Mouse (Mus musculus) CH12.LX (cell line): Measurements from ENCODE around the gene Kirrel3.

Source experiments
- CTCF ChIP-seq, 2 experiments: IDR thresholded peaks in 1 of 2; conservative IDR thresholded peaks in 1 of 2; 2 replicates each; pipeline ENCODE4 v1.5.1; 2011 to 2012; ENCODE audit warnings: low read depth in 2 of 2, low read length in 2 of 2, improper control_type of control experiment in 1 of 2, inconsistent platforms in 1 of 2, mild to moderate bottlenecking in 1 of 2, moderate library complexity in 1 of 2
- E2F4 ChIP-seq: IDR thresholded peaks from 2 replicates; pipeline ENCODE4 v1.6.1; 2011; ENCODE audit warnings: low read depth, low read length, improper control_type of control experiment; ENCODE audit not compliant: insufficient replicate concordance
- MAX ChIP-seq: IDR thresholded peaks from 2 replicates; pipeline ENCODE4 v1.6.1; 2011; ENCODE audit warnings: low read length, improper control_type of control experiment
- NRF1 ChIP-seq: IDR thresholded peaks from 2 replicates; pipeline ENCODE4 v1.6.1; 2014; ENCODE audit warnings: low read depth, mild to moderate bottlenecking, inconsistent platforms, low read length, improper control_type of control experiment, moderate library complexity
- POLR2A ChIP-seq: IDR thresholded peaks from 2 replicates; pipeline ENCODE4 v1.6.1; 2011; ENCODE audit warnings: low read depth, mild to moderate bottlenecking, improper control_type of control experiment, low read length
- RCOR1 ChIP-seq: conservative IDR thresholded peaks from 2 replicates; pipeline ENCODE4 v1.6.1; 2012; ENCODE audit warnings: low read depth, mild to moderate bottlenecking, inconsistent platforms, low read length, improper control_type of control experiment
- USF1 ChIP-seq: IDR thresholded peaks from 2 replicates; pipeline ENCODE4 v1.6.1; 2014; ENCODE audit warnings: low read depth, mild to moderate bottlenecking, inconsistent platforms, low read length, improper control_type of control experiment
- ZMIZ1 ChIP-seq: IDR thresholded peaks from 2 replicates; pipeline ENCODE4 v1.6.1; 2012; ENCODE audit warnings: low read depth, mild to moderate bottlenecking, inconsistent platforms, low read length, improper control_type of control experiment

- no peak for TF ChIP-seq POLR2A
- TF ChIP-seq CTCF (conservative IDR thresholded peaks at IDR 0.05 in 1 of 2, IDR thresholded peaks at IDR 0.05 in 1 of 2; ENCODE audit: low read depth in 2 of 2, low read length in 2 of 2), result no peak
- TF ChIP-seq MAX, result no peak
- TF ChIP-seq E2F4, result no peak
- no peak for TF ChIP-seq ZMIZ1
- no peak for TF ChIP-seq USF1
- no peak for TF ChIP-seq RCOR1
- TF ChIP-seq NRF1, result no peak
These were observed 546.8 kb downstream of the Kirrel3 start for GRCm38 (mm10) chr9:35032457-35032856.
